Mouse (Mus musculus) heart, embryonic 12.5 days (tissue): ENCODE results near the gene Olfr1450. TPM values are rescaled to one million over a fixed set of nuclear protein-coding genes. Genes with fewer than 3 reads are reported as not detected.
"Not testable (repeated sequence)": the region's sequence is repeated elsewhere in the genome, so short reads cannot be mapped to it uniquely, and the experiment has no call there.

ENCODE experiments used
- ATAC-seq: fragments of 200-750 bp; cut with Nextera tagmentation; 2 replicates; pipeline ENCODE4 v1.8.0; 2017; ENCODE audit warnings: moderate TSS enrichment, moderate library complexity; ENCODE audit not compliant: insufficient number of reproducible peaks, low FRiP score
- H3K27ac ChIP-seq: fragments of 300-500 bp; sonication (generic); 2 replicates; pipeline ENCODE4 v1.5.1; 2016; ENCODE audit warnings: mild to moderate bottlenecking, moderate library complexity; ENCODE audit not compliant: poor library complexity, severe bottlenecking
- H3K27me3 ChIP-seq: fragments of 300-500 bp; sonication (generic); replicated peaks from 2 replicates; pipeline ENCODE4 v1.6.1; 2016; ENCODE audit warnings: mild to moderate bottlenecking, moderate library complexity
- H3K36me3 ChIP-seq: fragments of 300-500 bp; sonication (generic); 2 replicates; pipeline ENCODE4 v1.6.1; 2016; ENCODE audit warnings: mild to moderate bottlenecking, moderate library complexity
- H3K4me1 ChIP-seq: fragments of 300-500 bp; sonication (generic); replicated peaks from 2 replicates; pipeline ENCODE4 v1.6.1; 2016; ENCODE audit warnings: mild to moderate bottlenecking
- H3K4me2 ChIP-seq: fragments of 300-500 bp; sonication (generic); 2 replicates; pipeline ENCODE4 v1.6.1; 2016; ENCODE audit warnings: mild to moderate bottlenecking, moderate library complexity
- H3K4me3 ChIP-seq: fragments of 300-500 bp; sonication (generic); 2 replicates; pipeline ENCODE4 v1.5.1; 2016; ENCODE audit warnings: mild to moderate bottlenecking
- H3K9ac ChIP-seq: fragments of 300-500 bp; sonication (generic); 2 replicates; pipeline ENCODE4 v1.6.1; 2016; ENCODE audit warnings: mild to moderate bottlenecking, moderate library complexity
- H3K9me3 ChIP-seq: fragments of 300-500 bp; sonication (generic); replicated peaks from 2 replicates; pipeline ENCODE4 v1.6.1; 2016; ENCODE audit warnings: mild to moderate bottlenecking, moderate library complexity
- WGBS: fragments of 180-500 bp; shearing (Covaris S2); methylation state at CpG from one replicate; pipeline ENCODE4 v1.1.7; 2016; 5-methylcytosine and 5-hydroxymethylcytosine counted together
- polyA plus RNA-seq: library from polyadenylated mRNA; unstranded; fragments of >200 nt; fragmentation: Nextera tagmentation; extraction: Ambion mirVana; gene quantifications from 2 replicates; pipeline ENCODE4 v1.2.1, GENCODE M21; 2016

Olfr1450 gene
- polyA plus RNA-seq = not detected in 2 replicates

DNA sequence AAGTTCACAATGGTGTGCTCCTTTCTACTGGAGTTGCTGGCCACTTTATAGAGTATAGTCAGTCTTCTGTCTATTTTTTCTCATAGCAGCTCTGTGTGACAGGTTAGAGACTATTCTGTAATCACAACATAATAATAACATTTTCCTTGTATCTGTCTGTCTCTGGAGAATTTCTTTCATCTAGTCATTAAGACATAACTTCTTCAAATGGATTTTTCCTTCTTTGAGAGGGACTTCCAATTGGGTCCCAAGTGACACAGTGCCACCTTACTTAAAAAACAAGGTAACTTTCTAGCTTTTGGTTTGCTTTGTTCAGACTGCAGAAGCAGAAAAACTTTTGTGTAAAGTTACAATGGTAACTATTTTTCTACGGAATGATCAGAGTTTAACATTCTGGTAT is at the start of gene Olfr1450:
TSS of gene Olfr1450 (plus strand) at position 301 of the 400 bp plus-strand sequence.
- WGBS = 72% methylated on average over 1 of the region's 1 CpGs

GRCm38 (mm10) chr19:12903643-12904042 is 46.4 kb upstream of the Olfr1450 start, which contains the start of gene Olfr1447:
TSS of gene Olfr1447 (minus strand) at chr19:12903743.
- Histone ChIP-seq H3K27me3 (no peaks in the 10 kb centered on the region), H3K36me3 (no peaks in the 10 kb centered on the region), H3K9me3 (peaks cover 11% of the 10 kb centered on the region; the same call in 1 of the 2 replicates), H3K4me1 (no peaks in the 10 kb centered on the region), H3K9ac (no peak within 1 kb of the TSS), H3K4me3 (no peak within 1 kb of the TSS), H3K4me2 (no peak within 1 kb of the TSS), H3K27ac (no peak within 1 kb of the TSS)
- ATAC-seq = no peak
- 85% methylated on average over 1 of the region's 1 CpGs for WGBS

More for the DNA sequence above, at the start of gene Olfr1450:
- Histone ChIP-seq H3K4me1 (no peaks in the 10 kb centered on the region), H3K27me3 (no peaks in the 10 kb centered on the region), H3K36me3 (no peaks in the 10 kb centered on the region), H3K4me2 (no peak within 1 kb of the TSS), H3K27ac (no peak within 1 kb of the TSS), H3K9me3 (peaks cover 17% of the 10 kb centered on the region), H3K9ac (no peak within 1 kb of the TSS), H3K4me3 (no peak within 1 kb of the TSS)
- no peak for ATAC-seq

- no peaks in the 10 kb centered on the region for H3K36me3 ChIP-seq
- 64% methylated on average over 1 of the region's 1 CpGs for WGBS
- ATAC-seq = no peak
Measured at GRCm38 (mm10) chr19:12924319-12924718, 25.7 kb upstream of the Olfr1450 start, which contains the start of gene Olfr1448. TSS of gene Olfr1448 (minus strand) at chr19:12924419.

GRCm38 (mm10) chr19:12930540-12930939 is 19.5 kb upstream of the Olfr1450 start, which contains the start of gene Olfr1449:
TSS of gene Olfr1449 (plus strand) at chr19:12930840.
- Histone ChIP-seq H3K4me1 (no peaks in the 10 kb centered on the region), H3K27me3 (no peaks in the 10 kb centered on the region), H3K4me2 (no peak within 1 kb of the TSS), H3K9ac (no peak within 1 kb of the TSS), H3K27ac (no peak within 1 kb of the TSS), H3K36me3 (no peaks in the 10 kb centered on the region), H3K9me3 (0 out of 2 replicates have a peak, but pooled peaks cover 7% of the 10 kb centered on the region), H3K4me3 (no peak within 1 kb of the TSS)
- no peak for ATAC-seq

More at GRCm38 (mm10) chr19:12924319-12924718, 25.7 kb upstream of the Olfr1450 start, which contains the start of gene Olfr1448:
- no peaks in the 10 kb centered on the region for H3K4me1 ChIP-seq
- no peaks in the 10 kb centered on the region for H3K27me3 ChIP-seq
- no peak within 1 kb of the TSS for H3K4me2 ChIP-seq
- no peak within 1 kb of the TSS for H3K4me3 ChIP-seq
- H3K9me3 ChIP-seq = peaks cover 7% of the 10 kb centered on the region; the same call in 1 of the 2 replicates
- no peak within 1 kb of the TSS for H3K9ac ChIP-seq
- H3K27ac ChIP-seq = no peak within 1 kb of the TSS

GRCm38 (mm10) chr19:12970082-12970481 is 20.0 kb downstream of the Olfr1450 start:
- not testable (repeated sequence) for H3K4me2 ChIP-seq, H3K4me3 ChIP-seq, H3K27ac ChIP-seq, H3K9ac ChIP-seq, H3K27me3 ChIP-seq, H3K4me1 ChIP-seq, ATAC-seq, H3K36me3 ChIP-seq
- 75% methylated on average over 5 of the region's 5 CpGs for WGBS
- peaks cover 26% of the 10 kb centered on the region for H3K9me3 ChIP-seq

DNA sequence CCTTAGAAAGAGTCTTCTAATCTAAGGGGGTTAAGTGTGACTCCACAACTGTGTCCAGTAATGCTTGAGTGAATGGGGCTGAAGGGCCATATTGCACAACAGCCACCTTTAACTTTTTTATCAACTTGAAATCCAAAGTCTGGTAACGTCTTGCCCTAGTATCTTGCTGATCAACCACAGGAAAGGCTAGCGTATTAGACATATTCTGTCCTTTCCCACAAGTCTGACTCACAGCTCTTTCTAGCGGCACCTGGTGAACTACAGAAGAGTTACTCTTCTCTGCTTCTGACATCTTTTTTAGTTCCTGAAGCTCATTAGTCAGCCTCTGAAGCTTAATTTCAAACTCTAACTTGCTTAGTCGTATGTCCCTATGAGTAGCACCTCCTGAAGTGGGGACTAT is 42.3 kb downstream of the Olfr1450 start:
- not testable (repeated sequence) for H3K4me3 ChIP-seq, H3K27ac ChIP-seq, H3K27me3 ChIP-seq, ATAC-seq, H3K4me2 ChIP-seq, H3K9ac ChIP-seq, H3K4me1 ChIP-seq, H3K36me3 ChIP-seq
- WGBS = 81% methylated on average over 4 of the region's 4 CpGs
- peaks cover 22% of the 10 kb centered on the region for H3K9me3 ChIP-seq

DNA sequence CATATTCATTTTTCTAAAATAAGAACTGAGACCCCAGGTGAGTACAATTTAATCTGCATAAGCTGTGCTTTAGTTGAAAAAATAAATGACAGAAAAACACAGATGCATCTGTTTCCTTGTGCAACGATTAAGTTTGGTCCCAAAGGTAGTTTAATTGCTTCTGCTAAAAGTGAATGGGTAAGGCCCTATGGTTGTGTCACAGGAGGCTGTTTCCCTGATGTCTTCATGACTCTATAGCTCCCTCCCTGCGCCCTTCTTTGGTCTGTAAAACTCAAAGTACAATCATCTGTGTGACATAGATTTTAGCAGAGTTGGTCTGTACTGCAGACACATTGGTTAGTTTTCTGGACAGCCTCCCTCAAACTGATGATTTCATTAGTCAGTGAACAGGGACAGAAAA is 44.7 kb downstream of the Olfr1450 start, which contains the start of gene Olfr1451:
TSS of gene Olfr1451 (plus strand) at position 301 of the 400 bp plus-strand sequence.
- Histone ChIP-seq H3K27me3 (no peaks in the 10 kb centered on the region), H3K36me3 (no peaks in the 10 kb centered on the region), H3K4me2 (no peak within 1 kb of the TSS), H3K4me1 (no peaks in the 10 kb centered on the region), H3K9ac (no peak within 1 kb of the TSS), H3K9me3 (peaks cover 23% of the 10 kb centered on the region), H3K27ac (no peak within 1 kb of the TSS), H3K4me3 (no peak within 1 kb of the TSS)
- WGBS = 69% methylated on average over 2 of the region's 2 CpGs
- ATAC-seq = no peak

Other genes starting within 250 kb of the Olfr1450 start
- gene Cntf, start 184.6 kb upstream of the Olfr1450 start, polyA plus RNA-seq = 0.69 and 1.2 TPM in 2 replicates
- gene Zfp91, start 154.1 kb upstream of the Olfr1450 start, polyA plus RNA-seq = 14.8 and 16.4 TPM in 2 replicates
- gene Lpxn, start 154.1 kb upstream of the Olfr1450 start, polyA plus RNA-seq = 0.54 and 0.75 TPM in 2 replicates
- gene Gm5244, start 103.6 kb upstream of the Olfr1450 start, polyA plus RNA-seq = not detected in 2 replicates
- not detected in 2 replicates for gene Olfr1444, start 93.0 kb upstream of the Olfr1450 start, polyA plus RNA-seq
- gene Olfr1445, start 66.4 kb upstream of the Olfr1450 start, polyA plus RNA-seq = not detected in 2 replicates
- not detected in 2 replicates for gene Olfr1446, start 56.7 kb upstream of the Olfr1450 start, polyA plus RNA-seq
- gene Olfr1447, start 46.5 kb upstream of the Olfr1450 start, polyA plus RNA-seq = not detected in 2 replicates
- not detected in 2 replicates for gene Olfr1448, start 25.8 kb upstream of the Olfr1450 start, polyA plus RNA-seq
- gene Olfr1449, start 19.4 kb upstream of the Olfr1450 start, polyA plus RNA-seq = not detected in 2 replicates
- not detected in 2 replicates for gene Olfr1451, start 44.8 kb downstream of the Olfr1450 start, polyA plus RNA-seq
- gene Olfr1453, start 78.1 kb downstream of the Olfr1450 start, polyA plus RNA-seq = not detected in 2 replicates
- gene Olfr1454, start 110.4 kb downstream of the Olfr1450 start, polyA plus RNA-seq = not detected in 2 replicates
- not detected in 2 replicates for gene Olfr1457, start 147.6 kb downstream of the Olfr1450 start, polyA plus RNA-seq
- gene Olfr1458, start 156.5 kb downstream of the Olfr1450 start, polyA plus RNA-seq = not detected in 2 replicates
- gene Olfr1459, start 199.3 kb downstream of the Olfr1450 start, polyA plus RNA-seq = not detected in 2 replicates
- not detected in 2 replicates for gene Olfr1461, start 212.7 kb downstream of the Olfr1450 start, polyA plus RNA-seq
- gene Olfr1462, start 235.5 kb downstream of the Olfr1450 start, polyA plus RNA-seq = not detected in 2 replicates